Mouse (Mus musculus): ENCODE results near the gene Grap. TPM values are rescaled to one million over a fixed set of nuclear protein-coding genes. Genes with fewer than 3 reads are reported as not detected.

Gene Grap
- total and polyA plus RNA-seq, 2 experiments from 2014 or later, result 4.3 to 11.0 TPM

DNA sequence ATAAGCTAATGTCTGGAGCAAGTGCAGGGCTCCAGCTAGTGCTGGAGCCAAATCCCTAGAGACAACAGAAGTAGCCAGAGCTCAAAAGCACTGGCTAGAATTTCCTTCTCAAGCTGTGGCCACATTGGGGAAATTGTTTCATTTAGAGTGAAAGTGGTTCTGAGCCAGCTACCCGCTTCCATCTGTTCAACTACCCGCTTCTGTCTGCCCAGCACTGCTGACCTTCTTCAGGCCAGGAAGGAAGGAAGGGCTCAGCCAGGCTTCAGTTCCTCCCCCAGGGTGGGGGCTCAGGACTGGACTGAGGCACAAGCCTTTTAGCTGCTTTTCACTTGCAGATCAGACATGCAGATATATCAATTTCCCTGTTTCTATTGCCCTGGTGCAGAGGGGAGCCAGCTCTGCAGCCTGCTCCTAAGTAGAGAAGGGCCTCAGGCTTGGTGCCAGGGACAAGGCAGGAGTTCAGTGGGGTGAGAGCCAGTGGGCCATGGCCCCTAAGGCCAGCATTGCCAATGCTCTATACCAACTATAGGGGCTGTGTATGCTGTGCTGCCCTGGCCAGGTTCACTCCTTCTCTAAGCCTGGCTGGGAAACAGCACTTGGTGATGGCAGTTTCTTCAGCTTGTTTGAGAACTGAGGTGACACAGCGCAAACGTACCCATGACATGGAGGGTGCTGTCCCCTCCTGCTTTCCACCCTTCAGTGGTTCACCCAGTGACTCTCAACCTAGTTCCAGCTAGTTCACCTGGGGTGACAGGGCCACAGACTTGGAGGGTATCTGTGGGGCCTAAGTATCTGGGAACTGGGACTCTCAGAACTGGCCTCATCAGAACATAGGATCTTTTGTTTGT, 6.2 kb downstream of the Grap start:
- ATAC-seq (ENCODE audit: insufficient read depth, low read depth), result no peak
- H3K9ac ChIP-seq (replicated peaks; ENCODE audit: low read depth, low read length), result no peak overlapping the region
- TF ChIP-seq EP300 (IDR thresholded peaks at IDR 0.05; ENCODE audit: low read depth) (no peak), CTCF (IDR thresholded peaks at IDR 0.05; ENCODE audit: low read depth) (no peak)
- DNase-seq (ENCODE audit: low spot score), result no peak
- H3K27ac ChIP-seq (ENCODE audit: low read depth), result no peak overlapping the region
- H3K27me3 ChIP-seq (ENCODE audit: control insufficient read depth, insufficient read depth, low read length), result no peaks in the 10 kb centered on the region
- H3K36me3 ChIP-seq (replicated peaks; ENCODE audit: control insufficient read depth, insufficient read depth, low read length), result no peaks in the 10 kb centered on the region
- no peaks in the 10 kb centered on the region for H3K9me3 ChIP-seq (replicated peaks; ENCODE audit: control insufficient read depth, low read length)
- WGBS, result 79% methylated on average over 4 of the region's 4 CpGs
- no peak overlapping the region for H3K4me3 ChIP-seq (ENCODE audit: low read depth, low read length)
- no peaks in the 10 kb centered on the region for H3K4me1 ChIP-seq (ENCODE audit: control insufficient read depth, insufficient read depth)
- H3K4me2 ChIP-seq (ENCODE audit: low read depth, low read length), result no peak overlapping the region

DNA sequence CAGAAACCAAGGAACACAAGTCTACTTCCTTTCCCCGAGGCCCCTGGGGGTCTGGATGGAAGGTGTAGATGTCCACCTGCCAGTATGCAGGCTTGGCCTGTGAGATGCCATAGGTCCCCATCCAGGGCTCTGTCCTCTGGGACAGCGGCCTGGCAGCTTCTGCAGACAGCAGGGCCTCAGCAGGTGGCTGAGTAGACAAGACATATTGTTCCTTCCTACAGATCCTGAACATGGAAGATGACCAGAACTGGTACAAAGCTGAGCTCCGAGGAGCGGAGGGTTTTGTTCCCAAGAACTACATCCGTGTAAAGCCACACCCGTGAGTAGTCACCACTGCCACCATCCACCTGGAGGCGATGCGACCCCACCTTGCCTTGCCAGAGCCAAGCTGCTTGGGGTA, 6.9 kb downstream of the Grap start:
- H3K36me3 ChIP-seq (replicated peaks; ENCODE audit: control insufficient read depth, insufficient read depth, low read length), result no peaks in the 10 kb centered on the region
- H3K27ac ChIP-seq (ENCODE audit: low read depth), result no peak overlapping the region
- H3K4me1 ChIP-seq (ENCODE audit: control insufficient read depth, insufficient read depth), result no peaks in the 10 kb centered on the region
- DNase-seq (ENCODE audit: low spot score) (no peak), ATAC-seq (ENCODE audit: insufficient read depth, low read depth) (no peak)
- H3K9ac ChIP-seq (replicated peaks; ENCODE audit: low read depth, low read length), result no peak overlapping the region
- no peak overlapping the region for H3K4me3 ChIP-seq (ENCODE audit: low read depth, low read length)
- WGBS, result 87% methylated on average over 8 of the region's 8 CpGs
- no peaks in the 10 kb centered on the region for H3K27me3 ChIP-seq (ENCODE audit: control insufficient read depth, insufficient read depth, low read length)
- no peak overlapping the region for H3K4me2 ChIP-seq (ENCODE audit: low read depth, low read length)
- TF ChIP-seq EP300 (IDR thresholded peaks at IDR 0.05; ENCODE audit: low read depth), result no peak
- TF ChIP-seq CTCF (IDR thresholded peaks at IDR 0.05; ENCODE audit: low read depth), result no peak
- H3K9me3 ChIP-seq (replicated peaks; ENCODE audit: control insufficient read depth, low read length), result no peaks in the 10 kb centered on the region

GRCm38 (mm10) chr11:61660806-61661392, 7.8 kb downstream of the Grap start:
- 60% methylated on average over 7 of the region's 7 CpGs for WGBS
- no peak for ATAC-seq (ENCODE audit: insufficient read depth, low read depth)
- Histone ChIP-seq H3K9ac (replicated peaks; ENCODE audit: low read depth, low read length) (no peak overlapping the region), H3K9me3 (replicated peaks; ENCODE audit: control insufficient read depth, low read length) (no peaks in the 10 kb centered on the region), H3K4me2 (ENCODE audit: low read depth, low read length) (no peak overlapping the region), H3K36me3 (replicated peaks; ENCODE audit: control insufficient read depth, insufficient read depth, low read length) (no peaks in the 10 kb centered on the region), H3K4me1 (ENCODE audit: control insufficient read depth, insufficient read depth) (no peaks in the 10 kb centered on the region), H3K27me3 (ENCODE audit: control insufficient read depth, insufficient read depth, low read length) (no peaks in the 10 kb centered on the region), H3K4me3 (ENCODE audit: low read depth, low read length) (no peak overlapping the region), H3K27ac (ENCODE audit: low read depth) (no peak overlapping the region)
- no peak for DNase-seq (ENCODE audit: low spot score)
- TF ChIP-seq EP300 (IDR thresholded peaks at IDR 0.05; ENCODE audit: low read depth), result no peak

DNA sequence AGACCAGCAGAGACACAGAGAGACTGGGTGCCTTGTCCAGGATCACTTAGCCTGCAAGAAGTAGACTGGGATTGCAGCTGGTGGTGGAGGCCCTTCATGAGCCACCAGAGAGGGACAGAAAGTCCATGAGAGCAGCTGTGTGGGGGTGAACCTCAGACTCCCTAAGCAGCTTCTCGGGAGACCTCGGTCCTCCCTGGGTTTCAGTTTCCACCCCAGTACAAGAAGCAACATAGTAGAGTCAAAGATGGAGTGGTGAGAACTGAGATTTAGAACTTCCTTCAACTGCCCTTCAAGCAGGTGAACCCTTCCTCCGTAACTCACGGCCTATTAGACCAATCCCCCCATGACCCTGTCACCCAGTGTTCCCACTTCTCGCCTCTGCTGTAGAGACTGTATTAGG, 9.1 kb downstream of the Grap start:
- Histone ChIP-seq H3K36me3 (replicated peaks; ENCODE audit: control insufficient read depth, insufficient read depth, low read length) (no peaks in the 10 kb centered on the region), H3K9me3 (replicated peaks; ENCODE audit: control insufficient read depth, low read length) (no peaks in the 10 kb centered on the region), H3K4me2 (ENCODE audit: low read depth, low read length) (no peak overlapping the region), H3K27me3 (ENCODE audit: control insufficient read depth, insufficient read depth, low read length) (no peaks in the 10 kb centered on the region), H3K27ac (ENCODE audit: low read depth) (no peak overlapping the region), H3K4me3 (ENCODE audit: low read depth, low read length) (no peak overlapping the region), H3K9ac (replicated peaks; ENCODE audit: low read depth, low read length) (no peak overlapping the region), H3K4me1 (ENCODE audit: control insufficient read depth, insufficient read depth) (no peaks in the 10 kb centered on the region)
- TF ChIP-seq CTCF (IDR thresholded peaks at IDR 0.05; ENCODE audit: low read depth) (no peak), EP300 (IDR thresholded peaks at IDR 0.05; ENCODE audit: low read depth) (no peak)
- no peak for DNase-seq (ENCODE audit: low spot score)
- ATAC-seq (ENCODE audit: insufficient read depth, low read depth), result no peak
- WGBS, result 86% methylated on average over 5 of the region's 5 CpGs

GRCm38 (mm10) chr11:61665401-61665800, 12.3 kb downstream of the Grap start:
- no peak overlapping the region for H3K27ac ChIP-seq (ENCODE audit: low read depth)
- 75% methylated on average over 4 of the region's 4 CpGs for WGBS
- no peak overlapping the region for H3K9ac ChIP-seq (replicated peaks; ENCODE audit: low read depth, low read length)
- no peak for DNase-seq (ENCODE audit: low spot score)
- H3K4me1 ChIP-seq (ENCODE audit: control insufficient read depth, insufficient read depth), result no peaks in the 10 kb centered on the region
- H3K36me3 ChIP-seq (replicated peaks; ENCODE audit: control insufficient read depth, insufficient read depth, low read length), result no peaks in the 10 kb centered on the region
- H3K9me3 ChIP-seq (replicated peaks; ENCODE audit: control insufficient read depth, low read length), result no peaks in the 10 kb centered on the region
- no peak for TF ChIP-seq EP300 (IDR thresholded peaks at IDR 0.05; ENCODE audit: low read depth)
- no peak for TF ChIP-seq CTCF (IDR thresholded peaks at IDR 0.05; ENCODE audit: low read depth)
- no peak for ATAC-seq (ENCODE audit: insufficient read depth, low read depth)
- H3K4me2 ChIP-seq (ENCODE audit: low read depth, low read length), result no peak overlapping the region
- no peak overlapping the region for H3K4me3 ChIP-seq (ENCODE audit: low read depth, low read length)
- no peaks in the 10 kb centered on the region for H3K27me3 ChIP-seq (ENCODE audit: control insufficient read depth, insufficient read depth, low read length)
